Mouse (Mus musculus): ENCODE data around the gene Gmppa.

The Gmppa gene

GRCm38 (mm10) chr1:75487040-75487404 is 51.3 kb downstream of the Gmppa start:
- no peak for DNase-seq (ENCODE audit: low read depth, low spot score)

GRCm38 (mm10) chr1:75487405-75488161 is 51.9 kb downstream of the Gmppa start:
- DNase-seq (ENCODE audit: low read depth, low spot score) = no peak

GRCm38 (mm10) chr1:75490785-75491551 is 55.2 kb downstream of the Gmppa start:
- no peak for DNase-seq (ENCODE audit: low read depth, low spot score)

- no peak for DNase-seq (ENCODE audit: low read depth, low spot score)
Measured at GRCm38 (mm10) chr1:75492579-75493170, 56.9 kb downstream of the Gmppa start.

Measured in brain, embryonic 18.5 days (tissue).